Mouse (Mus musculus) heart, postnatal 14 days (tissue): ENCODE data around the gene Olah. TPM values are rescaled to one million over a fixed set of nuclear protein-coding genes. Genes with fewer than 3 reads are reported as not detected.

ENCODE experiments used
- total RNA-seq, 2 experiments: library from RNA; stranded (reverse); gene quantifications; 2 replicates each; pipeline ENCODE4 v1.2.3; 2021

Olah gene
- total RNA-seq, 2 experiments from 2014 or later = not detected

Other genes with a start within 250 kb of the Olah start
- 10 to 100 TPM; 11.2 to 12.5 TPM for gene Nmt2, start 113.0 kb downstream of the Olah start, total RNA-seq
- gene Rpp38, start 64.6 kb downstream of the Olah start, total RNA-seq = 1 to 10 TPM; 4.1 to 4.7 TPM
- 1 to 10 TPM in 1 of 2 experiments, under 1 TPM in 1; 0.98 to 1.1 TPM for gene Acbd7, start 61.0 kb downstream of the Olah start, total RNA-seq
- 1 to 10 TPM; 2.2 to 3.0 TPM for gene Meig1, start 25.4 kb upstream of the Olah start, total RNA-seq
- 1 to 10 TPM; 3.6 to 3.8 TPM for gene Dclre1c, start 26.9 kb upstream of the Olah start, total RNA-seq
- gene Suv39h2, start 77.8 kb upstream of the Olah start, total RNA-seq = under 1 TPM; 0.74 to 0.76 TPM
- gene Gm45902, start 115.6 kb upstream of the Olah start, total RNA-seq = 1 to 10 TPM; 1.4 to 2.0 TPM
- gene Hspa14, start 115.6 kb upstream of the Olah start, total RNA-seq = 10 to 100 TPM; 25.5 to 27.1 TPM
- gene Cdnf, start 115.8 kb upstream of the Olah start, total RNA-seq = 10 to 100 TPM; 13.9 to 14.0 TPM
- 10 to 100 TPM; 10.2 to 14.1 TPM for gene Fam107b, start 173.3 kb upstream of the Olah start, total RNA-seq